8 mouse cellular contexts compared by ENCODE assay signal in the genomic region with DNA sequence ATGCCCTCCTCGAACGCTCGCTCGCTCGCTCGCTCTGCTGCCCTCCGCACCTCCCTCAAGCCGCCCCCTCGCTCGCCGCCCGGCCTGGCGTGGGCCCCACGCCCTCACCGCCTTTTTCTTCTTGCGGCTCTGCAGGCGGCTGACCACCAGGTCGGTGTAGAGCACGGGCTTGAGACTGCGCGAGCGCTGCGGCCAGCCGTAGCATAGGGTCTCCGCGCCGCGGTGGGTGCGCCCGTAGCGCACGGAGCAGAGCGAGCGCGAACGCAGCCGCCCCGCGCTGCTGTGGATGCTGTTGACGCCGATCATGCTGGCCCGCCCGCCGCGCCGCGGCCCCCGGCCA. TPM values are rescaled to one million over a fixed set of nuclear protein-coding genes. Genes with fewer than 3 reads are reported as not detected.
A peak's percentile ranks its signal among the peaks of the same experiment; 100 is the strongest.
DNase-seq lines count a peak whose midpoint lies in the region; ATAC-seq and TF ChIP-seq lines count a peak whose summit lies in the region.
"Had no signal": no experiment of that assay in that cellular context is flagged by ENCODE, and none has a peak within 500 bp of the region (broad histone marks: within the 10 kb centered on the region; RNA-seq: fewer than 3 reads in every experiment).

No protein-coding gene starts in this region.

- no peak for DNase-seq in left cerebral cortex, adult 2 months (ENCODE audit: extremely low spot score in 1 of 2, low spot score in 2 of 2)
- no peak for DNase-seq in left cerebral cortex, adult 18-20 months (ENCODE audit: low spot score in 2 of 2)
- DNase-seq in cerebellum, adult 9-11 months: peak; percentile 45
- no peak for DNase-seq in embryonic facial prominence, embryonic 14.5 days (ENCODE audit: low spot score)
- no peak for DNase-seq in yolk sac, embryonic 10.5 days (ENCODE audit: low spot score)

- H3K9ac ChIP-seq in embryonic facial prominence, embryonic 14.5 days (ENCODE audit: low read depth, low read length): peak overlapping the region; percentile 59
- peak overlapping the region; percentile 66 for H3K9ac ChIP-seq in intestine, embryonic 15.5 days
- H3K9ac ChIP-seq in midbrain, embryonic 16.5 days (ENCODE audit: low read depth, low read length): peak overlapping the region; percentile 86

- H3K27ac ChIP-seq in left cerebral cortex, adult 2 months: peak overlapping the region; percentile 94
- H3K27ac ChIP-seq in embryonic facial prominence, embryonic 14.5 days (replicated peaks; ENCODE audit: low read depth, low read length): no peak overlapping the region
- H3K27ac ChIP-seq in intestine, embryonic 15.5 days: peak overlapping the region; percentile 85
- peak overlapping the region; percentile 81 for H3K27ac ChIP-seq in midbrain, embryonic 16.5 days (ENCODE audit: low read length)

- ATAC-seq in embryonic facial prominence, embryonic 14.5 days (ENCODE audit: low read depth): no peak; the same call in 1 of the 2 replicates
- peak; percentile 0; the same call in 1 of the 2 replicates for ATAC-seq in intestine, embryonic 15.5 days
- ATAC-seq in midbrain, embryonic 16.5 days: peak; percentile 49

- WGBS in embryonic facial prominence, embryonic 14.5 days: 1% methylated on average over 40 of the region's 48 CpGs
- under 1% methylated on average over 47 of the region's 48 CpGs for WGBS in intestine, embryonic 15.5 days
- WGBS in midbrain, embryonic 16.5 days: 2% methylated on average over 42 of the region's 48 CpGs

- intact Hi-C loops in left cerebral cortex, adult 2 months (cut with DNase I): no loop called here

- peak overlapping the region; percentile 78 for H3K4me2 ChIP-seq in embryonic facial prominence, embryonic 14.5 days (ENCODE audit: low read depth, low read length)
- H3K4me2 ChIP-seq in intestine, embryonic 15.5 days (replicated peaks): peak overlapping the region; percentile 77
- H3K4me2 ChIP-seq in midbrain, embryonic 16.5 days (ENCODE audit: low read length): peak overlapping the region; percentile 80

- peak overlapping the region; percentile 56 for H3K4me3 ChIP-seq in left cerebral cortex, adult 2 months
- H3K4me3 ChIP-seq in embryonic facial prominence, embryonic 14.5 days (ENCODE audit: low read depth, low read length): peak overlapping the region; percentile 52
- peak overlapping the region; percentile 54 for H3K4me3 ChIP-seq in intestine, embryonic 15.5 days (replicated peaks)
- H3K4me3 ChIP-seq in midbrain, embryonic 16.5 days (ENCODE audit: low read depth, low read length): peak overlapping the region; percentile 65

- H3K4me1 ChIP-seq in embryonic facial prominence, embryonic 14.5 days (ENCODE audit: control insufficient read depth, insufficient read depth, low read length): peaks cover 11% of the 10 kb centered on the region; the same call in 1 of the 2 replicates
- peaks cover 60% of the 10 kb centered on the region for H3K4me1 ChIP-seq in intestine, embryonic 15.5 days (replicated peaks)
- peaks cover 62% of the 10 kb centered on the region for H3K4me1 ChIP-seq in midbrain, embryonic 16.5 days (ENCODE audit: control insufficient read depth, insufficient read depth, low read length)

- no peaks in the 10 kb centered on the region for H3K9me3 ChIP-seq in embryonic facial prominence, embryonic 14.5 days (ENCODE audit: control insufficient read depth, low read length)
- H3K9me3 ChIP-seq in intestine, embryonic 15.5 days: no peaks in the 10 kb centered on the region
- no peaks in the 10 kb centered on the region for H3K9me3 ChIP-seq in midbrain, embryonic 16.5 days (replicated peaks; ENCODE audit: control insufficient read depth, low read length, poor library complexity, severe bottlenecking)

- H3K27me3 ChIP-seq in embryonic facial prominence, embryonic 14.5 days (replicated peaks; ENCODE audit: control insufficient read depth, insufficient read depth, low read length): peaks cover 97% of the 10 kb centered on the region
- peaks cover 63% of the 10 kb centered on the region for H3K27me3 ChIP-seq in intestine, embryonic 15.5 days (replicated peaks)
- peaks cover 21% of the 10 kb centered on the region for H3K27me3 ChIP-seq in midbrain, embryonic 16.5 days (ENCODE audit: control insufficient read depth, insufficient read depth, low read depth, low read length)

- peaks cover 7% of the 10 kb centered on the region; the same call in 1 of the 2 replicates for H3K36me3 ChIP-seq in embryonic facial prominence, embryonic 14.5 days (ENCODE audit: control insufficient read depth, insufficient read depth, low read length)
- peaks cover 2% of the 10 kb centered on the region; the same call in 1 of the 2 replicates for H3K36me3 ChIP-seq in intestine, embryonic 15.5 days
- peaks cover 10% of the 10 kb centered on the region for H3K36me3 ChIP-seq in midbrain, embryonic 16.5 days (ENCODE audit: control insufficient read depth, insufficient read depth, low read length)

- no peak for TF ChIP-seq CTCF in left cerebral cortex, adult 2 months (IDR thresholded peaks at IDR 0.05)

RNA-seq across cellular contexts. Expression of gene Psd, which starts 9.4 kb away (rescaled TPM):
- total RNA-seq in left cerebral cortex, adult 2 months (2021): 100 to 1,000 TPM; 605 to 647 TPM
- total RNA-seq in left cerebral cortex, adult 18-20 months (2021): 100 to 1,000 TPM; 612 to 681 TPM
- 5.8 and 8.6 TPM in 2 replicates for polyA plus RNA-seq in embryonic facial prominence, embryonic 14.5 days (2014; fragmentation: Nextera tagmentation; extraction: Ambion mirVana)
- polyA plus RNA-seq in intestine, embryonic 15.5 days (2015; fragmentation: Nextera tagmentation; extraction: Ambion mirVana): 34.8 and 36.2 TPM in 2 replicates
- polyA plus RNA-seq in midbrain, embryonic 16.5 days (2015; fragmentation: Nextera tagmentation; extraction: Ambion mirVana): 129 and 146 TPM in 2 replicates

RNA-seq across cellular contexts. Expression of gene Fbxl15, which starts 10.5 kb away (rescaled TPM):
- 10 to 100 TPM; 27.0 to 29.6 TPM for total RNA-seq in left cerebral cortex, adult 2 months (2021)
- 10 to 100 TPM; 30.0 to 31.1 TPM for total RNA-seq in left cerebral cortex, adult 18-20 months (2021)
- polyA plus RNA-seq in embryonic facial prominence, embryonic 14.5 days (2014; fragmentation: Nextera tagmentation; extraction: Ambion mirVana): 13.8 and 14.7 TPM in 2 replicates
- polyA plus RNA-seq in intestine, embryonic 15.5 days (2015; fragmentation: Nextera tagmentation; extraction: Ambion mirVana): 15.6 and 16.7 TPM in 2 replicates
- 49.5 and 51.3 TPM in 2 replicates for polyA plus RNA-seq in midbrain, embryonic 16.5 days (2015; fragmentation: Nextera tagmentation; extraction: Ambion mirVana)

RNA-seq across cellular contexts. Expression of gene Nfkb2, which starts 13.4 kb away (rescaled TPM):
- 1 to 10 TPM; 2.9 to 3.3 TPM for total RNA-seq in left cerebral cortex, adult 2 months (2021)
- 1 to 10 TPM; 1.9 to 2.1 TPM for total RNA-seq in left cerebral cortex, adult 18-20 months (2021)
- 10.7 and 11.6 TPM in 2 replicates for polyA plus RNA-seq in embryonic facial prominence, embryonic 14.5 days (2014; fragmentation: Nextera tagmentation; extraction: Ambion mirVana)
- 10.0 and 10.3 TPM in 2 replicates for polyA plus RNA-seq in intestine, embryonic 15.5 days (2015; fragmentation: Nextera tagmentation; extraction: Ambion mirVana)
- polyA plus RNA-seq in midbrain, embryonic 16.5 days (2015; fragmentation: Nextera tagmentation; extraction: Ambion mirVana): 1.3 and 1.5 TPM in 2 replicates

RNA-seq across cellular contexts. Expression of gene Cuedc2, which starts 21.0 kb away (rescaled TPM):
- total RNA-seq in left cerebral cortex, adult 2 months (2021): 100 to 1,000 TPM; 188 to 196 TPM
- total RNA-seq in left cerebral cortex, adult 18-20 months (2021): 100 to 1,000 TPM; 199 to 202 TPM
- polyA plus RNA-seq in embryonic facial prominence, embryonic 14.5 days (2014; fragmentation: Nextera tagmentation; extraction: Ambion mirVana): 174 and 184 TPM in 2 replicates
- polyA plus RNA-seq in intestine, embryonic 15.5 days (2015; fragmentation: Nextera tagmentation; extraction: Ambion mirVana): 126 and 138 TPM in 2 replicates
- 313 and 332 TPM in 2 replicates for polyA plus RNA-seq in midbrain, embryonic 16.5 days (2015; fragmentation: Nextera tagmentation; extraction: Ambion mirVana)

RNA-seq across cellular contexts. Expression of gene Mfsd13a, which starts 23.4 kb away (rescaled TPM):
- total RNA-seq in left cerebral cortex, adult 2 months (2021): 10 to 100 TPM; 25.5 to 25.9 TPM
- total RNA-seq in left cerebral cortex, adult 18-20 months (2021): 10 to 100 TPM; 22.7 to 26.4 TPM
- polyA plus RNA-seq in embryonic facial prominence, embryonic 14.5 days (2014; fragmentation: Nextera tagmentation; extraction: Ambion mirVana): 3.7 and 4.6 TPM in 2 replicates
- 13.5 and 14.2 TPM in 2 replicates for polyA plus RNA-seq in intestine, embryonic 15.5 days (2015; fragmentation: Nextera tagmentation; extraction: Ambion mirVana)
- 10.7 and 11.8 TPM in 2 replicates for polyA plus RNA-seq in midbrain, embryonic 16.5 days (2015; fragmentation: Nextera tagmentation; extraction: Ambion mirVana)
- total RNA-seq: neutrophil, adult 5-6 weeks had no signal
